Mouse (Mus musculus) kidney, adult 8-10 months (tissue): ENCODE measurements around the gene Tbx15.
"Not testable (repeated sequence)": the region's sequence is repeated elsewhere in the genome, so short reads cannot be mapped to it uniquely, and the experiment has no call there.

Experiments
- DNase-seq, 2 experiments: peaks; one replicate each; pipeline ENCODE4 v3.0.0; 2022

Tbx15 gene

GRCm38 (mm10) chr3:99281453-99281852, 41.3 kb downstream of the Tbx15 start:
- no peak for DNase-seq

DNA sequence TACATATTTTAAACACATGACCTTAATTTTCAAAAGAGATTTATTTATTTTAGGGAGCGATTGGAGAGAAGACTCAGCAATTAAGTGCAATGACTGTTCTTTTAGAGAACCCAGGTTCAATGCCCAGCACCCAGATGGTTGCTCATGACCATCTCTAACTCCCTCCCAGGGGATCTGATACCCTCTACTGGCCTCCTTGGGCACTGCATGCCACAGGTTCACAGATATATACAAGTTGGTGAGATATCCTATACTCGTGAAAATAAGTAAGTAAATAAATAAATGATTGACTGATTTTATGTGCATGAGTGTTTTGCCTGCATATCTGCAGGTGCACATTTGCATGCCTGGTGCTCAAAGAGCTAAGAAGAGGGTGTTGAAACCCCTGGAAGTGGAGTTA, 48.1 kb downstream of the Tbx15 start:
- peak in 1 of 2 experiments; percentile 6 for DNase-seq

- DNase-seq, result peak; percentile 8 to 16
These were observed 50.0 kb downstream of the Tbx15 start for GRCm38 (mm10) chr3:99290064-99290702.

GRCm38 (mm10) chr3:99290878-99291277, 50.7 kb downstream of the Tbx15 start:
- DNase-seq, result no peak

DNA sequence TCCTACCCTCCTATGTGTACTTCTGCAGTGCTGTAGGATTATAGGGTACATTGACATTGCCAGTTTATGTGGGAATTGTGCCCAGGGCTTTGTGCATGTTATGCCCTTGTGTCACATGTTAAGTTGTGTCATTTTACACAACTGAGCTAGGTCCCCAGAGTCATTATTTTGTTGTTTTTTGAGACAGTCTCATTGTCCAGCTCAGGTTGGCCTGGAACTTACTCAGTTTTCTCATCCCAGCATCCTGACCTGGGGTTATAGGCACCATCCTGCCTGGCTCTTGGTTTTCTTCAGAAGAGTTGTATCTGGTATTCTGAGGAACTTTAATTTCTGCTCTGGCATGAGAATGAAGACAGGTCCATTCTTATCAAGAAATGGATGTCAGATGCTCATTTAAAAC, 51.2 kb downstream of the Tbx15 start:
- DNase-seq, result no peak

GRCm38 (mm10) chr3:99292531-99292931, 52.4 kb downstream of the Tbx15 start:
- no peak for DNase-seq

GRCm38 (mm10) chr3:99294209-99294608, 54.0 kb downstream of the Tbx15 start:
- not testable (repeated sequence) for DNase-seq

DNA sequence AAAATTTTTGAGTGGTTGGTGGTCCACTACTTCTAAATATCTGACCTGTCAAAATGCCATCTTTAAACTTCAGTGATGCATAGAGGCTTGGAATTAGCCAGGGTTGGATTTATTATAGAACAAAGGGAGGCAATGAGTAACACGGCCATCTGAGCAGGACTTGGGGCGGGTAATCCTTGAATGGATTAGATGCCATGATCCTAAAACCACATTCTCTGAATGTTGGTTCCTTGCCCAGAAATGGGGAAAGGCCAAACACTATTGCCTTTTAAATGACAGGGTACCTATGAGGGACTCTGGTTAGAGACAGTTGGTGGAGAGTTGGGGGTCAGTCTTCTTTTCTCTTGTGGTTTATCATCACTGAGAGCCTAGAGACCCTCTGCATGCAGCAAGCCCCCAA, 55.1 kb downstream of the Tbx15 start:
- DNase-seq, result no peak

- DNase-seq, result no peak
These were observed 56.0 kb downstream of the Tbx15 start for GRCm38 (mm10) chr3:99296186-99296585.

- no peak for DNase-seq
These were observed 60.7 kb downstream of the Tbx15 start for GRCm38 (mm10) chr3:99300846-99301245.

DNA sequence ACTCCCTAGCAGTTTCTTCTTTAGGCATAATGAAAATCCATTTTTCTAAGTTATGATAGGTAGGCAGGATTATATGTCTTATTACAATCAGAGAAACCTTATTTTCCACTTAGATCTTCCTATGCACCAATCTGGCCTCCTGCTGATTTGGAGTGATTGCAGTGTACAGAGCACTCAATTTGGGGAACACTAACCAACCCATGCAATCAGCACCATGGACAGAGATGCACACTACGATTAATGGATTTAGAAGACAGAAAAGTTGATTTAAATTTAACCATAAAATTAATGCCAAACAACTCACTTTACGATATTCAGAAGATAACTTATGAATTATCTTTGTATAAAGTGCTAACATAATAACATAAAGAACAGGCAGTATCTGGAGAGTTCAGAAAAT, 70.7 kb downstream of the Tbx15 start:
- DNase-seq, result no peak

DNA sequence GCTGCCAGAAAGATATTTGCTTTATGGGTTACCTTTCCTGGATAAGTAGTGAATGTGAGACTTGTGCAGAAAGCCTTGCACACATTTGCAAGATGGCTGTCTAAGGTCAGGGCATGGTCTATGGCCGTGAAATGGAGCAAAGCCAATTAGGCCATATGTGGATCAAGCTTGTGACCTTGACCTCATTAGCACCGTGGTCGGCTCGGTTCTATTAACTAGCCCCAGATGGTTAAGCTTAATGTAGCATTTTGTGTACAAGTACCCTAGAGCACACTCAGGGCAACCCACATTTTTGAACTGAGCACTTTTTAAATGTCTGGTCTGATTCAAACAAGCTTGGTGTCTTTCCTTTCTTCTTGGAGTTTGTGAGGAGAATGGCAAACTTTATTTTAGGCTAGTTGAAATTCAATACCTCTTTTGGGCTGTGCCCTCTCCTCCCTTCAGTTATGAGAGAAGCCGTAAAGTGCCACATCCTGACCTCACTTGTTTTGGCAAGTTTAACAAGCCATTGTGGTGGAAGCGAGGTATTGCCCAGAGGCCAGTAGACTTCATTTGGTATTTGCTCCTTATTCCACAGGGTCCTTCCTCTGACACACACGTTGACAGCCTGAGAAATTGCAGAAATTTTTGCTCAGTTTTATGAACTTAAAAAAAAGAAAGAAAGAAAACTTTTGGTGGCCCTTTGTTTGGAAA, 71.9 kb downstream of the Tbx15 start:
- DNase-seq, result no peak

DNA sequence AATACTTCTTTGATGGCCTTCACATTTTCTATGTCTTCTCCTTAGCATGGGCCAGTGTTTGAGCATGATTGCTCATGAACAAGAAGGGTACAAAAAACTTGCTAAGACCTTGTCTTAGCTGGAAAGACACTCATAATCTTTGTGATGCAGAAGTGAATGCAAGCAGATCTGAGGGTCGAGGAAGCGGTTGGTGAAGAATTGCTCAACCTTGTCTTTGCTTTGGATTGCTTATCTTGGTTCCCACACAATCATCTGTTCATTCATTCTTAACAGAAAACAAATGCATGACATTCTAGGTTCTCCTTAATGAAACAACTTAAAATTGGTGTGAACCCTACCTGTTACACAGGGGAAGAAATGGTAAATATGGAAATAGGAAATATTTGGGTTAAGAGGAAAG, 82.2 kb downstream of the Tbx15 start:
- DNase-seq, result no peak

DNA sequence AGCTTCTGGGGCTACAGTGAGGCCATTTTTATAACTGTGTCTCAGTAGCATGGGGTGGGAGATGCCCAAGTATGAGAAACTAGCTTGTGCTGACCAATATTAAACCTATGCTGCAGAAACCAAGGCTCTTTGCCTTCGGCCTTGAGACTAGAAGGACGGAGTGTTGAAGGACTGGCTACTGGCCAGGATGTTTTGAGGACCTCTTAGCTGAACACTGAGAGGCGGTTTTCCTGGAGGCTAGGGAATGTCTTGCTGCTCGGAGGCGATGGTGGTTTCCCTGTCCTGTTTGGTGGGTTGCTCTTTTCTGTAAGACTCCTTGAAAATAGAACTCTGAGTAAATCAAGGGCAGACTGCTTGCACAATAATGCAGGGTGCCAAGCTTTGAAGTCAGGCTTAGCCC, 89.1 kb downstream of the Tbx15 start:
- DNase-seq, result no peak

DNA sequence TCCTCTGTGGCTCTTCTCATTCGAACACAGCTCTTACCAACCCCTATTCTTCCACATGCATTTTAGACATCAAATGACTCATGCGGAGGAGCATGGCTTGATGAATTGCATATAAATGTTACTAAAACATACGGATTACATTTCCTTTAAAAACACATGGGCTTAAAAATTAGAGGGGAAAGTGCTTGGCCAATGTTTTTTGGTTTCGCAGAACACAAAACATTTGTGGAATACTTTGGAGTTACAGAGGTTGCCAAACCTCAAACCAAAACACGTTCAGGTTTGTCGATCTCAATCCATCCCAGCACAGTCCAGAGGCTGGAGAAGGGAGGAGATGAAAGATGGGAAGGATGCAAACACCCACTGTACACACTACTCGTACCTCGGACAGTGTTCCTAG, 90.9 kb downstream of the Tbx15 start:
- DNase-seq, result no peak

DNA sequence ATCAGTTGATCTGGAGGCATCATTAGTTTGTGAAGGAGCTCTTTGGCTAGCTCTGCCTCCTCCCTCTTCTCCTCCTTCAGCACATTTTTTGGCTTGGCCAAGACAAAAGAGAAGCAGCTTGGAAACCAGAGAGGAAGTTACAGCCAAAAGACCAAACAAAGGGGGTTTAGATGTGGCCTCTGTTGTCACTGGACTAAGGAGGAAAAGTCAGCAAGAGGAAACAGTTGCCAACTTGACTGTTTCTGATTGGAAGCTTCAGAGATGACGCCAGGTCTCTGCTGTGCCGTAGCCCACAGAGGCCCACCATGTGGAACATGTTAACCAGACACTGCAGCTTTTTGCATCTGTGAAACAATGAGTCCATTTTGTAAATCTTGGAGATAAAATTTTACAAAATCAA, 96.7 kb downstream of the Tbx15 start:
- DNase-seq, result no peak

DNA sequence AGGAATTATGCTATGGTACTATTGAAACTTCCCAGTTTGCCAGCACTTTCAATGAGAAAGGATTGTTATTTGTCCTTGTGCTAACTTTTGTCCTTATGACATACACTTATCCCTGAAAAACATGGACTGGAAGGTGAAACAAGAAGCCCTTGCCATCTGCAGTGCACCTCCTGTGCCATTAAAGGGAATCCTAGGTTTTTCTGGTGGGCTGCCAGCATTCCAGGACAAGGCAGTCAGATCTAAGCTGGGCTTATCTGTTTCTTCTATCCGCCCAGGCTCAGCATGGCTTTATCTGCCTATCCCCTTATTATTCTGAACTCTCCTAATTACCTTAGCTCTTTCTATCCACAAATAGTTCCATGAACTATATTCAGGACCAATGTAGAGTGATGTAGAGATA, 98.6 kb downstream of the Tbx15 start:
- no peak for DNase-seq

- DNase-seq, result no peak
These were observed 99.8 kb downstream of the Tbx15 start for GRCm38 (mm10) chr3:99340021-99340420.

GRCm38 (mm10) chr3:99379616-99380250, 139.6 kb downstream of the Tbx15 start:
- DNase-seq, result no peak

DNA sequence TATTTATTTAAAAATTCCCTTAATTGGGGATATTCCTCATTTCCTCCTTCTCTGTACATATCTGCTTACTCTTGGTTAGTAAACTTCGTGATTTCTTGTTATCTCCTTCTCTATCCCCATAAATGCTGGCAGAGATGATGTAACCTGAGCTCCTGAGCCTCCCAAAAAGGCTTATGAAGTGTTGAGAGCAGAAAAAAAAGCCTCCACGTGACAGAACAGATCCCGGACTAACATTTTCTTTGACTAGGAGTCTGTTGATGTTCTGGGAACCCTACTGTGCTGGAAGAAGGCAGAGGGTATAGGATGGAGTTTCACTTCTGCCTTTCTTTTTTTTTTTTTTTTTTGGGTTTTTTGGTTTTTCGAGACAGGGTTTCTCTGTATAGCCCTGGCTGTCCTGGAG, 146.9 kb downstream of the Tbx15 start:
- DNase-seq, result no peak
